Mouse (Mus musculus): ENCODE data around the gene Suds3. TPM values are rescaled to one million over a fixed set of nuclear protein-coding genes. Genes with fewer than 3 reads are reported as not detected.

The Suds3 gene
- polyA plus RNA-seq, 1 experiment from 2014 or later, result 106 TPM

- ATAC-seq (ENCODE audit: insufficient number of reproducible peaks, insufficient read depth, low FRiP score, low TSS enrichment, low read depth), result no peak
- Histone ChIP-seq H3K4me3 (replicated peaks) (no peak overlapping the region), H3K36me3 (no peaks in the 10 kb centered on the region), H3K9me3 (peaks cover 10% of the 10 kb centered on the region), H3K27me3 (no peaks in the 10 kb centered on the region), H3K4me2 (no peak overlapping the region), H3K27ac (no peak overlapping the region), H3K4me1 (replicated peaks) (no peaks in the 10 kb centered on the region), H3K9ac (replicated peaks) (no peak overlapping the region)
- 71% methylated on average over 16 of the region's 16 CpGs for WGBS
These were observed 33.4 kb upstream of the Suds3 start for GRCm38 (mm10) chr5:117149054-117149942.

- Histone ChIP-seq H3K4me1 (replicated peaks) (no peaks in the 10 kb centered on the region), H3K4me3 (replicated peaks) (no peak overlapping the region), H3K9ac (replicated peaks) (no peak overlapping the region), H3K27ac (no peak overlapping the region), H3K36me3 (no peaks in the 10 kb centered on the region), H3K27me3 (no peaks in the 10 kb centered on the region), H3K4me2 (no peak overlapping the region), H3K9me3 (peaks cover 5% of the 10 kb centered on the region)
- 90% methylated on average over 16 of the region's 16 CpGs for WGBS
- no peak for ATAC-seq (ENCODE audit: insufficient number of reproducible peaks, insufficient read depth, low FRiP score, low TSS enrichment, low read depth)
These were observed 31.5 kb upstream of the Suds3 start for GRCm38 (mm10) chr5:117147187-117148095.

GRCm38 (mm10) chr5:117146165-117146564 lies 30.3 kb upstream of the Suds3 start:
- Histone ChIP-seq H3K27me3 (no peaks in the 10 kb centered on the region), H3K9me3 (peaks cover 5% of the 10 kb centered on the region), H3K4me2 (no peak overlapping the region), H3K4me1 (replicated peaks) (no peaks in the 10 kb centered on the region), H3K4me3 (replicated peaks) (no peak overlapping the region), H3K27ac (no peak overlapping the region), H3K9ac (replicated peaks) (no peak overlapping the region), H3K36me3 (no peaks in the 10 kb centered on the region)
- no peak for ATAC-seq (ENCODE audit: insufficient number of reproducible peaks, insufficient read depth, low FRiP score, low TSS enrichment, low read depth)

- Histone ChIP-seq H3K9ac (replicated peaks) (no peak overlapping the region), H3K36me3 (no peaks in the 10 kb centered on the region), H3K4me1 (replicated peaks) (no peaks in the 10 kb centered on the region), H3K9me3 (peaks cover 5% of the 10 kb centered on the region), H3K4me3 (replicated peaks) (no peak overlapping the region), H3K27ac (no peak overlapping the region), H3K4me2 (no peak overlapping the region), H3K27me3 (no peaks in the 10 kb centered on the region)
- ATAC-seq (ENCODE audit: insufficient number of reproducible peaks, insufficient read depth, low FRiP score, low TSS enrichment, low read depth), result no peak
- 59% methylated on average over 9 of the region's 9 CpGs for WGBS
These were observed 27.8 kb upstream of the Suds3 start for GRCm38 (mm10) chr5:117143721-117144135.

GRCm38 (mm10) chr5:117140374-117140773 lies 24.5 kb upstream of the Suds3 start:
- ATAC-seq (ENCODE audit: insufficient number of reproducible peaks, insufficient read depth, low FRiP score, low TSS enrichment, low read depth), result no peak
- H3K27ac ChIP-seq, result no peak overlapping the region
- no peak overlapping the region for H3K9ac ChIP-seq (replicated peaks)
- no peaks in the 10 kb centered on the region for H3K36me3 ChIP-seq
- 71% methylated on average over 7 of the region's 7 CpGs for WGBS
- no peak overlapping the region for H3K4me3 ChIP-seq (replicated peaks)
- H3K4me2 ChIP-seq, result no peak overlapping the region
- no peaks in the 10 kb centered on the region for H3K27me3 ChIP-seq
- H3K4me1 ChIP-seq (replicated peaks), result peaks cover 7% of the 10 kb centered on the region
- no peaks in the 10 kb centered on the region for H3K9me3 ChIP-seq

GRCm38 (mm10) chr5:117139822-117140221 lies 23.9 kb upstream of the Suds3 start:
- Histone ChIP-seq H3K9me3 (no peaks in the 10 kb centered on the region), H3K36me3 (no peaks in the 10 kb centered on the region), H3K27ac (no peak overlapping the region), H3K4me1 (replicated peaks) (peaks cover 11% of the 10 kb centered on the region), H3K4me2 (no peak overlapping the region), H3K4me3 (replicated peaks) (no peak overlapping the region), H3K27me3 (no peaks in the 10 kb centered on the region), H3K9ac (replicated peaks) (no peak overlapping the region)
- ATAC-seq (ENCODE audit: insufficient number of reproducible peaks, insufficient read depth, low FRiP score, low TSS enrichment, low read depth), result no peak
- WGBS, result 71% methylated on average over 8 of the region's 8 CpGs

- no peak; the same call in 1 of the 2 replicates for ATAC-seq (ENCODE audit: insufficient number of reproducible peaks, insufficient read depth, low FRiP score, low TSS enrichment, low read depth)
- Histone ChIP-seq H3K4me2 (no peak overlapping the region), H3K9me3 (no peaks in the 10 kb centered on the region), H3K27me3 (no peaks in the 10 kb centered on the region), H3K4me1 (replicated peaks) (peaks cover 11% of the 10 kb centered on the region), H3K36me3 (no peaks in the 10 kb centered on the region), H3K27ac (no peak overlapping the region), H3K9ac (replicated peaks) (no peak overlapping the region), H3K4me3 (replicated peaks) (no peak overlapping the region)
- 82% methylated on average over 11 of the region's 11 CpGs for WGBS
These were observed 22.5 kb upstream of the Suds3 start for GRCm38 (mm10) chr5:117138295-117138988.

GRCm38 (mm10) chr5:117137594-117137993 lies 21.7 kb upstream of the Suds3 start:
- no peaks in the 10 kb centered on the region for H3K27me3 ChIP-seq
- WGBS, result 78% methylated on average over 8 of the region's 8 CpGs
- no peak overlapping the region for H3K9ac ChIP-seq (replicated peaks)
- no peaks in the 10 kb centered on the region for H3K36me3 ChIP-seq
- H3K4me1 ChIP-seq (replicated peaks), result peaks cover 11% of the 10 kb centered on the region
- H3K9me3 ChIP-seq, result no peaks in the 10 kb centered on the region
- H3K4me3 ChIP-seq (replicated peaks), result no peak overlapping the region
- ATAC-seq (ENCODE audit: insufficient number of reproducible peaks, insufficient read depth, low FRiP score, low TSS enrichment, low read depth), result no peak
- H3K27ac ChIP-seq, result no peak overlapping the region
- no peak overlapping the region for H3K4me2 ChIP-seq

GRCm38 (mm10) chr5:117137011-117137410 lies 21.1 kb upstream of the Suds3 start:
- H3K36me3 ChIP-seq, result no peaks in the 10 kb centered on the region
- no peak for ATAC-seq (ENCODE audit: insufficient number of reproducible peaks, insufficient read depth, low FRiP score, low TSS enrichment, low read depth)
- no peaks in the 10 kb centered on the region for H3K27me3 ChIP-seq
- H3K9me3 ChIP-seq, result no peaks in the 10 kb centered on the region
- no peak overlapping the region for H3K4me2 ChIP-seq
- WGBS, result 42% methylated on average over 10 of the region's 10 CpGs
- H3K4me1 ChIP-seq (replicated peaks), result peaks cover 11% of the 10 kb centered on the region
- no peak overlapping the region for H3K9ac ChIP-seq (replicated peaks)
- no peak overlapping the region for H3K4me3 ChIP-seq (replicated peaks)
- no peak overlapping the region for H3K27ac ChIP-seq

- Histone ChIP-seq H3K36me3 (no peaks in the 10 kb centered on the region), H3K27ac (no peak overlapping the region), H3K4me3 (replicated peaks) (no peak overlapping the region), H3K9me3 (no peaks in the 10 kb centered on the region), H3K9ac (replicated peaks) (no peak overlapping the region), H3K27me3 (no peaks in the 10 kb centered on the region), H3K4me2 (no peak overlapping the region), H3K4me1 (replicated peaks) (peaks cover 11% of the 10 kb centered on the region)
- ATAC-seq (ENCODE audit: insufficient number of reproducible peaks, insufficient read depth, low FRiP score, low TSS enrichment, low read depth), result no peak
- 76% methylated on average over 5 of the region's 5 CpGs for WGBS
These were observed 20.7 kb upstream of the Suds3 start for GRCm38 (mm10) chr5:117136570-117136969.

GRCm38 (mm10) chr5:117135869-117136268 lies 20.0 kb upstream of the Suds3 start:
- Histone ChIP-seq H3K27ac (no peak overlapping the region), H3K9me3 (no peaks in the 10 kb centered on the region), H3K27me3 (no peaks in the 10 kb centered on the region), H3K4me1 (replicated peaks) (peaks cover 11% of the 10 kb centered on the region), H3K4me3 (replicated peaks) (no peak overlapping the region), H3K9ac (replicated peaks) (0 out of 2 replicates have a peak overlapping the region, but pooled peaks have one; percentile 34), H3K36me3 (no peaks in the 10 kb centered on the region), H3K4me2 (peak overlapping the region; percentile 17)
- ATAC-seq (ENCODE audit: insufficient number of reproducible peaks, insufficient read depth, low FRiP score, low TSS enrichment, low read depth), result peak; percentile 37; the same call in 1 of the 2 replicates
- 20% methylated on average over 9 of the region's 9 CpGs for WGBS
